Mouse (Mus musculus) G1E (cell line): ENCODE measurements around the gene Aldoart2. TPM values are rescaled to one million over a fixed set of nuclear protein-coding genes. Genes with fewer than 3 reads are reported as not detected.
A peak's percentile ranks its signal among the peaks of the same experiment; 100 is the strongest.

Source experiments
- ATAC-seq: 2 replicates; pipeline ENCODE4 v1.8.0; 2016; ENCODE audit warnings: mild to moderate bottlenecking; ENCODE audit not compliant: insufficient number of reproducible peaks, poor library complexity, low FRiP score, severe bottlenecking; ENCODE audit errors: extremely low read depth
- DNase-seq: peaks from one replicate; pipeline ENCODE4 v3.0.0; 2012; ENCODE audit warnings: low spot score
- H3K27me3 ChIP-seq: 2 replicates; pipeline ENCODE4 v1.6.1; 2012; ENCODE audit warnings: mild to moderate bottlenecking, low read length, inconsistent platforms; ENCODE audit not compliant: insufficient read depth
- H3K36me3 ChIP-seq: replicated peaks from 2 replicates; pipeline ENCODE3; 2012; ENCODE audit warnings: mild to moderate bottlenecking, inconsistent platforms
- H3K4me1 ChIP-seq: 2 replicates; pipeline ENCODE4 v1.6.1; 2012; ENCODE audit warnings: low read depth, low read length, inconsistent platforms, mixed read lengths; ENCODE audit not compliant: insufficient read depth
- H3K4me3 ChIP-seq: 2 replicates; pipeline ENCODE4 v1.5.1; 2012; ENCODE audit warnings: low read depth, mild to moderate bottlenecking, inconsistent platforms, low read length, moderate library complexity, mixed read lengths
- H3K9me3 ChIP-seq: replicated peaks from 2 replicates; pipeline ENCODE4 v1.6.1; 2012; ENCODE audit warnings: inconsistent platforms
- CTCF ChIP-seq: IDR thresholded peaks from 2 replicates; pipeline ENCODE4 v1.5.1; 2012; ENCODE audit warnings: low read depth, low read length, inconsistent platforms, mixed read lengths
- GATA1 ChIP-seq: IDR thresholded peaks from 2 replicates; pipeline ENCODE4 v1.6.1; 2012; ENCODE audit warnings: borderline replicate concordance, low read length, inconsistent platforms, mixed read lengths
- GATA2 ChIP-seq: IDR thresholded peaks from 2 replicates; pipeline ENCODE4 v1.6.1; 2012; ENCODE audit warnings: low read depth, low read length, inconsistent platforms, borderline replicate concordance
- POLR2AphosphoS5 ChIP-seq: IDR thresholded peaks from 2 replicates; pipeline ENCODE4 v1.6.1; 2012; ENCODE audit warnings: low read depth, low read length, inconsistent platforms; ENCODE audit not compliant: insufficient replicate concordance
- TAL1 ChIP-seq: conservative IDR thresholded peaks from 2 replicates; pipeline ENCODE4 v1.6.1; 2012; ENCODE audit warnings: low read depth, low read length, inconsistent platforms, mixed read lengths
- polyA plus RNA-seq: library from polyadenylated mRNA; stranded (reverse); fragments of >175 nt; gene quantifications from 2 replicates; pipeline ENCODE4 v1.2.3, GENCODE M21; 2012
- total RNA-seq, 2 experiments: library from RNA; stranded (forward) in 1 of 2; stranded (reverse) in 1 of 2; fragments of 200-1000 nt in 1 of 2; fragments of >200 nt in 1 of 2; fragmentation: Nextera tagmentation in 1 of 2; gene quantifications; 2 replicates each; pipeline ENCODE4 v1.2.3; 2014 to 2017

The Aldoart2 gene
- total and polyA plus RNA-seq, 3 experiments = 0.04 to 0.83 (median 0.11) TPM

DNA sequence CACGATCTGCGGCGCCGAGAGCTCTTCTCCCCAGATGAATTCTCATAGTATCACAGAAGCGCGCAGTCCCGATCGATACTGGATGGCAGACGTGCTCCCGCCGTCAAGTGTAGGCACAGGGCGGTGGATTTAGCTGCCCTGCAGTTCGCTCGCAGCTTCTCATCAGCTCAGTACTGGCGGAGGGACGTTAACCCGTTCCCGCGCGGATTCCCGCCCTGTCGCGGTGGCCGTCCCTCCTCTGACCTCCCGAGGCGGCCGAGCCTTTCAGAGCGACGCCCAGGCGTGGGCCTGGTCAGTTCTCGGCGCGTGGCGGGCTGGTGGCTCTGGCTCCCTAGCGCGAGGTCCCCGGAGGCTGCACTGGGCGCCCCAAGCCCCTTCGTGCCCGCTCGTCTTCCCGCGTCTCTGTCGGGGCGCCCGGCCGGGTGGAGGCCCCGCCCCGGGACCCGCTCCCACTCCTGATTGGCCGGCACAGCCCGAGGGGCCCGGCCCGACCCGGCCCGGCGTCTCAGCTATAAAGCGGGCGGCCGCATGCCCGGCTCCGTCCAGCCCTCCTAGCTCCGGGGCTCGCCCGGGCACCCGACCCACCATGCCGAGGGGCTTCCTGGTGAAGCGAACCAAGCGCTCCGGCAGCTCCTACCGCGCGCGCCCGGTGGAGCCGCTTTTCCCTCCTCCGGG, 34.0 kb downstream of the Aldoart2 start, which contains the start of gene Insm2:
Insm2 (plus strand) TSS at position 541 of the 675 bp plus-strand sequence.
- TF ChIP-seq GATA2 = no peak
- no peak for TF ChIP-seq GATA1
- TF ChIP-seq TAL1 = no peak
- TF ChIP-seq POLR2AphosphoS5 = no peak
- no peak for TF ChIP-seq CTCF
- Histone ChIP-seq H3K4me1 (no peaks in the 10 kb centered on the region), H3K4me3 (peak within 1 kb of the TSS; percentile 40), H3K36me3 (peaks cover 34% of the 10 kb centered on the region), H3K27me3 (peaks cover 2% of the 10 kb centered on the region; the same call in 1 of the 2 replicates), H3K9me3 (peaks cover 29% of the 10 kb centered on the region)
- DNase-seq (no peak), ATAC-seq (no peak)

DNA sequence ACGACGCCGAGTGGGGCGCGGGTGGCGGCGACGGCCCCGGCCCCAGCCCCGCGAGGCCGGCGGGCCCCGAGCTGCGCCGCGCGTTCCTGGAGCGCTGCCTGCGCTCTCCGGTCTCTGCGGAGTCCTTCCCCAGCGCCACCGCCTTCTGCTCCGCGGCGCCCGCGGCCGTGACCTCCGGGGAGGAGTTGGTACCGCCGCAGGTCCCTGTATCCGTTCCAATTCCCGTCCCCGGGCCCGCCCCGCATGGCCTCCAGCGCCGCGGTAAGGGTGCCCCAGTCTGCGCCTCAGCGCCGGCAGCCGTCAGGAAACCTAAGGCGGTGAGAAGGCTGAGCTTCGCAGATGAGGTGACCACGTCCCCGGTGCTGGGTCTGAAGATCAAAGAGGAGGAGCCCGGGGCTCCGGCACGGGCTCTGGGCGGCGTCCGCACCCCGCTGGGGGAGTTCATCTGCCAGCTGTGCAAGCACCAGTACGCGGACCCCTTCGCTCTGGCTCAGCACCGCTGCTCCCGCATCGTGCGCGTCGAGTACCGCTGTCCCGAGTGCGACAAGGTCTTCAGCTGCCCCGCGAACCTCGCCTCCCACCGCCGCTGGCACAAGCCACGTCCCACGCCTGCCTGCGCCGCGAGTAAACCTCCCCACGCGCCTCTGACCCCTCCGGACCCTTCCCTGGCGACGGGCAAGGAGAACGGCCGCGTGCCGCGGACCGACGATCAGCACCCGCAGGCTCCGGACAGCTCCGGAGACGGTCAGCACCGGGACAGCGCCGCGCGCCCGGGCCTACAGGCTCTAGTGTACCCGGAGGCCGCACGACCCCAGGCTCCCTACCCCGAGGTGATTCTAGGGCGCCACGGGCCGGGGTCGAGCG, 34.8 kb downstream of the Aldoart2 start:
- Histone ChIP-seq H3K9me3 (peaks cover 29% of the 10 kb centered on the region), H3K4me3 (peak overlapping the region; percentile 34; the same call in 1 of the 2 replicates), H3K36me3 (peaks cover 37% of the 10 kb centered on the region), H3K4me1 (no peaks in the 10 kb centered on the region), H3K27me3 (peaks cover 2% of the 10 kb centered on the region; the same call in 1 of the 2 replicates)
- ATAC-seq (no peak), DNase-seq (no peak)
- TF ChIP-seq POLR2AphosphoS5 = no peak
- TF ChIP-seq GATA2 = no peak
- TF ChIP-seq GATA1 = no peak
- TF ChIP-seq TAL1 = no peak
- no peak for TF ChIP-seq CTCF

DNA sequence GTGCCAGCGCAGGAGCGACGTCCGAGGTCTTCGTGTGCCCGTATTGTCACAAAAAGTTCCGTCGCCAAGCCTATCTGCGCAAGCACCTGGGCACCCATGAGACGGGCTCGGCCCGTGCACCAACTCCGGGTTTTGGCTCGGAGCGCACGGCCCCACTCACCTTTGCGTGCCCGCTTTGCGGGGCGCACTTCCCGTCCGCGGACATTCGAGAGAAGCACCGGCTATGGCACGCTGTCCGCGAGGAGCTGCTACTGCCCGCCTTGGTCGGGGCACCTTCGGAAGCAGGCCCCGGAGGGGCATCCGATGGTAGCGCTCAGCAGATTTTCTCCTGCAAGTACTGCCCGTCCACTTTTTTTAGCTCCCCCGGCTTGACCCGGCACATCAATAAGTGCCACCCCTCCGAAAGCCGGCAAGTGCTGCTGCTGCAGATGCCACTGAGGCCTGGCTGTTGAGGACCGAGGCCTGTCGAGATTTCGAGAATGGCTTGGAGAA, 35.5 kb downstream of the Aldoart2 start:
- no peaks in the 10 kb centered on the region for H3K4me1 ChIP-seq
- peaks cover 29% of the 10 kb centered on the region for H3K9me3 ChIP-seq
- H3K36me3 ChIP-seq = peaks cover 42% of the 10 kb centered on the region
- TF ChIP-seq POLR2AphosphoS5 (no peak), TAL1 (no peak), GATA1 (no peak), CTCF (no peak), GATA2 (no peak)
- ATAC-seq = no peak
- DNase-seq = no peak
- no peaks in the 10 kb centered on the region; the same call in 1 of the 2 replicates for H3K27me3 ChIP-seq
- peak overlapping the region; percentile 16; the same call in 1 of the 2 replicates for H3K4me3 ChIP-seq

DNA sequence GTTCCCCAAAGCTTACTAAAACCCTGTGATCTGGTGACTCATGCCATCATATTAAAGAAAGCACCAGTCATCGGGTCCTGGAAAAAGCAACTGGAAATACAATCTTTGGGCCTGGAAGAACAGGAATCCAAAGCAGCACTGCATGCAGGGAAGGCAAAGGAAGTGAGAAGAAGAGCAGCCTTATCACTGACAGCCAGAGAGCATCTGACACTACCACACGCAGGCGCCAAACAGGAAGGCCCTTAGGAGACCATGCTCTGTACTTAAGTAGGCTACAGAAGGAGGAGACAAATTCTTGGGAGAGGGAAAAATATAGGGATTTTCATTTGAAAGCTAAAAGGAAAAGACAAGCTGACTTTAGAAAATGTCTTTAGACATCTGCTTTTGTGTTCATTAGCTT, 39.4 kb downstream of the Aldoart2 start:
- Histone ChIP-seq H3K9me3 (peaks cover 16% of the 10 kb centered on the region), H3K36me3 (peaks cover 46% of the 10 kb centered on the region), H3K4me3 (no peak overlapping the region), H3K27me3 (no peaks in the 10 kb centered on the region), H3K4me1 (0 out of 2 replicates have a peak, but pooled peaks cover 4% of the 10 kb centered on the region)
- no peak for ATAC-seq
- TF ChIP-seq GATA1 = no peak
- TF ChIP-seq POLR2AphosphoS5 = no peak
- TF ChIP-seq TAL1 = no peak
- no peak for TF ChIP-seq GATA2
- no peak for TF ChIP-seq CTCF
- no peak for DNase-seq

DNA sequence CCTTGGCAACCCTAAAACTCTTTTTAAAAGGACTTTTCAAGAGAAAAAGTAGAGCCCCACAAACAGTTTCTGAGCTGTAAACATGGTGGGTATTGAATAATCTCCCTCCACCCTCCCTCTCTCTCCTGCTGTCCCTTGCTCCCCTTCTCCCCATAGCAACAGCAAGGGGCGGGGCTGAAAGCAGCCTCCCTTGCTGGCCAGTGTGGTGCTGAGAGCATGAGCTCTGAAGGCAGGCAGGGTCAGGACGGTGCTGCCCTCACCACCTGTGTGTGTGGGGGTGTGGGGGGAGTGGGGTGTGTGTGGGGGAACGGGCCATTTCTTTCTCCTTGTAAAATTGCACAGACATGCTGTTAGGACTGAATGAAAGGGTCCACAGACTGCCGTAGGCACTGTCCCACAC, 42.9 kb downstream of the Aldoart2 start:
- DNase-seq (no peak), ATAC-seq (no peak)
- H3K4me3 ChIP-seq = no peak overlapping the region
- H3K27me3 ChIP-seq = no peaks in the 10 kb centered on the region
- H3K36me3 ChIP-seq = peaks cover 39% of the 10 kb centered on the region
- TF ChIP-seq POLR2AphosphoS5 = no peak
- no peaks in the 10 kb centered on the region for H3K9me3 ChIP-seq
- H3K4me1 ChIP-seq = peaks cover 7% of the 10 kb centered on the region; the same call in 1 of the 2 replicates

DNA sequence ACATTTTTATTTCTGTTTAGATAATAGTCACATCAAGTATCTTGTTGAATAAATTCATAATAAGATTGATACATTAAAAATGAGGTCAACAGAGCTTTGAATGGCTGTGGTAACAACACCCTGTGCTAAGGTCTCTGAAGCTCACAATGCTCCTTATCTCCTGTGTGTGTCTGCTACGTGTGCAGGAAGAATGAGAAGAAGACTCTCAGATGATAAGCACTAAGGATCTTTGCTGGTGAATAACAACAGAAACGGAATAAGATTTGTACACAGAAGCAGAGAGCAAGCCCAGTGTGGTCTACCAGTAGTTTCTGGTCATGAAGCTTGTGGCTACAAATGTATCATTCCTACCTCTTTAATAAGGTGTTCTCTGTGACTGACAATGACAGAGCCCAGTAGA, 45.8 kb downstream of the Aldoart2 start:
- H3K4me1 ChIP-seq = peaks cover 7% of the 10 kb centered on the region; the same call in 1 of the 2 replicates
- H3K4me3 ChIP-seq = no peak overlapping the region
- H3K9me3 ChIP-seq = no peaks in the 10 kb centered on the region
- H3K36me3 ChIP-seq = peaks cover 27% of the 10 kb centered on the region
- ATAC-seq (no peak), DNase-seq (no peak)
- no peak for TF ChIP-seq CTCF
- no peak for TF ChIP-seq POLR2AphosphoS5
- TF ChIP-seq GATA2 = no peak
- no peak for TF ChIP-seq GATA1
- no peak for TF ChIP-seq TAL1
- no peaks in the 10 kb centered on the region for H3K27me3 ChIP-seq

Other genes with a start within 250 kb of the Aldoart2 start
- 174 and 191 TPM in 2 replicates for gene Psma6, start 181.0 kb upstream of the Aldoart2 start, total RNA-seq (2014; fragmentation: Nextera tagmentation)
- 518 and 536 TPM in 2 replicates for gene Psma6, start 181.0 kb upstream of the Aldoart2 start, total RNA-seq (2017)
- gene Psma6, start 181.0 kb upstream of the Aldoart2 start, polyA plus RNA-seq = 26.6 and 37.1 TPM in 2 replicates
- gene Nfkbia, start 72.6 kb upstream of the Aldoart2 start, total RNA-seq (2014; fragmentation: Nextera tagmentation) = 28.8 and 34.1 TPM in 2 replicates
- 14.1 and 15.1 TPM in 2 replicates for gene Nfkbia, start 72.6 kb upstream of the Aldoart2 start, total RNA-seq (2017)
- 8.9 and 11.0 TPM in 2 replicates for gene Nfkbia, start 72.6 kb upstream of the Aldoart2 start, polyA plus RNA-seq
- gene Insm2, start 34.2 kb downstream of the Aldoart2 start, total RNA-seq (2014; fragmentation: Nextera tagmentation) = not detected in 2 replicates
- gene Insm2, start 34.2 kb downstream of the Aldoart2 start, total RNA-seq (2017) = 0.05 TPM in 1 of 2 replicates, not detected in the other
- gene Insm2, start 34.2 kb downstream of the Aldoart2 start, polyA plus RNA-seq = not detected in 2 replicates